Mouse (Mus musculus) splenic B cell, adult 2 months (primary cell): ENCODE measurements around the gene Vnn1.

Experiments
- DNase-seq: peaks from one replicate; pipeline ENCODE4 v3.0.0-alpha.2; 2011; ENCODE audit warnings: low read depth, low spot score
- H3K27me3 ChIP-seq: 2 replicates; pipeline ENCODE4 v1.6.1; 2012; ENCODE audit warnings: mild to moderate bottlenecking, low read length, moderate library complexity, mixed read lengths; ENCODE audit not compliant: control insufficient read depth, poor library complexity, insufficient read depth, severe bottlenecking
- H3K36me3 ChIP-seq: 2 replicates; pipeline ENCODE4 v1.6.1; 2012; ENCODE audit warnings: mild to moderate bottlenecking, low read length, moderate library complexity, mixed read lengths; ENCODE audit not compliant: control insufficient read depth, poor library complexity, insufficient read depth, severe bottlenecking

The Vnn1 gene

GRCm38 (mm10) chr10:23894601-23895349 is at the start of gene Vnn1:
Vnn1 (plus strand) TSS chr10:23894688.
- no peaks in the 10 kb centered on the region for H3K36me3 ChIP-seq
- H3K27me3 ChIP-seq = no peaks in the 10 kb centered on the region
- DNase-seq = no peak

GRCm38 (mm10) chr10:23851228-23851912 is 43.1 kb upstream of the Vnn1 start, which contains the start of gene Vnn3:
Vnn3 (plus strand) TSS chr10:23851462.
- Histone ChIP-seq H3K27me3 (no peaks in the 10 kb centered on the region), H3K36me3 (no peaks in the 10 kb centered on the region)
- DNase-seq = no peak

GRCm38 (mm10) chr10:23852096-23852495 is 42.4 kb upstream of the Vnn1 start:
- DNase-seq = no peak
- Histone ChIP-seq H3K27me3 (no peaks in the 10 kb centered on the region), H3K36me3 (no peaks in the 10 kb centered on the region)

GRCm38 (mm10) chr10:23864362-23865312 is 29.9 kb upstream of the Vnn1 start:
- H3K27me3 ChIP-seq = no peaks in the 10 kb centered on the region
- no peaks in the 10 kb centered on the region for H3K36me3 ChIP-seq
- no peak for DNase-seq

- no peaks in the 10 kb centered on the region for H3K36me3 ChIP-seq
- peak; percentile 10 for DNase-seq
- H3K27me3 ChIP-seq = no peaks in the 10 kb centered on the region
These were observed 13.8 kb upstream of the Vnn1 start for GRCm38 (mm10) chr10:23880695-23881094.

GRCm38 (mm10) chr10:23884910-23885309 is 9.6 kb upstream of the Vnn1 start:
- H3K36me3 ChIP-seq = no peaks in the 10 kb centered on the region
- H3K27me3 ChIP-seq = no peaks in the 10 kb centered on the region
- no peak for DNase-seq

GRCm38 (mm10) chr10:23886060-23886459 is 8.4 kb upstream of the Vnn1 start:
- no peaks in the 10 kb centered on the region for H3K36me3 ChIP-seq
- DNase-seq = no peak
- H3K27me3 ChIP-seq = no peaks in the 10 kb centered on the region

- Histone ChIP-seq H3K27me3 (no peaks in the 10 kb centered on the region), H3K36me3 (no peaks in the 10 kb centered on the region)
- DNase-seq = no peak
These were observed 1.5 kb upstream of the Vnn1 start for GRCm38 (mm10) chr10:23892987-23893386.

- no peaks in the 10 kb centered on the region for H3K36me3 ChIP-seq
- no peak for DNase-seq
These were observed 888 bp downstream of the Vnn1 start for GRCm38 (mm10) chr10:23895376-23895775.

GRCm38 (mm10) chr10:23901119-23901518 is 6.6 kb downstream of the Vnn1 start:
- no peaks in the 10 kb centered on the region for H3K36me3 ChIP-seq
- no peaks in the 10 kb centered on the region for H3K27me3 ChIP-seq
- no peak for DNase-seq

More at GRCm38 (mm10) chr10:23895376-23895775, 888 bp downstream of the Vnn1 start:
- no peaks in the 10 kb centered on the region for H3K27me3 ChIP-seq

GRCm38 (mm10) chr10:23905661-23906060 is 11.2 kb downstream of the Vnn1 start:
- Histone ChIP-seq H3K27me3 (no peaks in the 10 kb centered on the region), H3K36me3 (no peaks in the 10 kb centered on the region)
- no peak for DNase-seq

GRCm38 (mm10) chr10:23920056-23920455 is 25.6 kb downstream of the Vnn1 start, which contains the start of gene Taar1:
Taar1 (plus strand) TSS chr10:23920356.
- DNase-seq = no peak
- Histone ChIP-seq H3K27me3 (no peaks in the 10 kb centered on the region), H3K36me3 (no peaks in the 10 kb centered on the region)

GRCm38 (mm10) chr10:23922468-23922867 is 28.0 kb downstream of the Vnn1 start:
- H3K27me3 ChIP-seq = no peaks in the 10 kb centered on the region
- DNase-seq = no peak
- no peaks in the 10 kb centered on the region for H3K36me3 ChIP-seq

GRCm38 (mm10) chr10:23923941-23924340 is 29.5 kb downstream of the Vnn1 start:
- DNase-seq = no peak
- H3K27me3 ChIP-seq = no peaks in the 10 kb centered on the region
- no peaks in the 10 kb centered on the region for H3K36me3 ChIP-seq
